Mouse (Mus musculus) bone marrow macrophage, adult 2 months (primary cell): Measurements from ENCODE around the gene Thbs1.

Experiments used
- CTCF ChIP-seq: IDR thresholded peaks from 2 replicates; pipeline ENCODE4 v1.5.1; 2012; ENCODE audit warnings: low read depth, mild to moderate bottlenecking, low read length, moderate library complexity
- POLR2A ChIP-seq: IDR thresholded peaks from 2 replicates; pipeline ENCODE4 v1.6.1; 2012; ENCODE audit warnings: mild to moderate bottlenecking, low read depth, low read length, borderline replicate concordance

- TF ChIP-seq CTCF (no peak), POLR2A (no peak)
Observed at GRCm38 (mm10) chr2:118074030-118074429, 37.6 kb upstream of the Thbs1 start.
